Mouse (Mus musculus): ENCODE data around the gene BC052040.

DNA sequence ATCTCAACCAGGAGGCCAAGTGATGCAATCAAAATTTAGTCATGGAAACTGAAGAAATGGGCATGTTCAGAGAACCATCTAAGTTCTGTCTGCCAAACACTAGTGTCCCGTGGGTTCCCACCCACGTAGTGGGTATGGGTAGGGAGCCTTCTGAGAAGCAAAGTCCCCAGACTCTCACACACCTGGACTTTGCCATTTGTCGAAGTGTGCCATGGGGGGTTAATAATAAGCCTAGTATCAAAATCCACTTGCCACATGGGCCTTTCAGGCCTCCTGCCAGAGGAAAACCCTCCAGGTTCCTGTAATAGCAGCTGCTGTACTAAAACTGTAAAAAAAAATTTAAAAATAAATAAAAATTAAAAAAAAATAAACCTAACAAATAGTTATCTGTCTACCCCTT is 154.9 kb downstream of the BC052040 start:
- TF ChIP-seq GATA1 (IDR thresholded peaks at IDR 0.05; ENCODE audit: borderline replicate concordance, low read length) (no peak), FLI1 (IDR thresholded peaks at IDR 0.05; ENCODE audit: low read length) (no peak)

Measured in megakaryocyte, embryonic 14.5 days (primary cell).